Mouse (Mus musculus) left cerebral cortex, adult 18-20 months (tissue): Measurements from ENCODE around the gene Nf1. TPM values are rescaled to one million over a fixed set of nuclear protein-coding genes. Genes with fewer than 3 reads are reported as not detected.
"Not testable (repeated sequence)": the region's sequence is repeated elsewhere in the genome, so short reads cannot be mapped to it uniquely, and the experiment has no call there.

Experiments used
- DNase-seq, 2 experiments: peaks; one replicate each; pipeline ENCODE4 v3.0.0; 2021 to 2022; ENCODE audit warnings: low spot score in 2 of 2, mixed read lengths in 1 of 2
- long read RNA-seq, 2 experiments: library from polyadenylated mRNA; stranded (forward); transcript quantifications; one replicate each; pipeline ENCODE4 v2.0.0; 2021
- total RNA-seq, 2 experiments: library from RNA; stranded (reverse); gene quantifications; 2 replicates each; pipeline ENCODE4 v1.2.3; 2021

Nf1 gene
- 100 to 1,000 TPM; 121 to 123 TPM for total RNA-seq
- long read RNA-seq, experiment 1, full-length matches to known transcripts = 1 of 13 reads
- long read RNA-seq, experiment 1, partial matches to known transcripts = 1 of 13 reads
- long read RNA-seq, experiment 1, other reads (novel, unspliced or antisense) = 11 of 13 reads
- long read RNA-seq, experiment 2, partial matches to known transcripts = 1 of 3 reads
- long read RNA-seq, experiment 2, other reads (novel, unspliced or antisense) = 2 of 3 reads

GRCm38 (mm10) chr11:79339234-79339807 is at the start of gene Nf1:
Gene Nf1, plus strand, starts transcription at chr11:79339693.
- DNase-seq = peak; percentile 92 to 94

- no peak for DNase-seq
Observed at GRCm38 (mm10) chr11:79290473-79290872, 49.0 kb upstream of the Nf1 start.

GRCm38 (mm10) chr11:79291651-79292050 is 47.8 kb upstream of the Nf1 start:
- no peak for DNase-seq

GRCm38 (mm10) chr11:79292130-79292529 is 47.4 kb upstream of the Nf1 start:
- no peak for DNase-seq

- no peak for DNase-seq
Observed at GRCm38 (mm10) chr11:79293025-79293424, 46.5 kb upstream of the Nf1 start.

- no peak for DNase-seq
Observed at GRCm38 (mm10) chr11:79293971-79294370, 45.5 kb upstream of the Nf1 start.

GRCm38 (mm10) chr11:79296167-79296566 is 43.3 kb upstream of the Nf1 start:
- DNase-seq = peak; percentile 6 to 35

GRCm38 (mm10) chr11:79296856-79297491 is 42.5 kb upstream of the Nf1 start, which contains the start of gene Gm9964:
Gene Gm9964, minus strand, starts transcription at chr11:79296906.
- DNase-seq = no peak

GRCm38 (mm10) chr11:79299719-79300431 is 39.6 kb upstream of the Nf1 start:
- no peak for DNase-seq

GRCm38 (mm10) chr11:79303109-79303508 is 36.4 kb upstream of the Nf1 start:
- no peak for DNase-seq

- DNase-seq = not testable (repeated sequence)
Observed at GRCm38 (mm10) chr11:79304245-79304644, 35.2 kb upstream of the Nf1 start.

- no peak for DNase-seq
Observed at GRCm38 (mm10) chr11:79305697-79306340, 33.7 kb upstream of the Nf1 start.

GRCm38 (mm10) chr11:79306510-79306909 is 33.0 kb upstream of the Nf1 start:
- DNase-seq = no peak

GRCm38 (mm10) chr11:79306996-79307395 is 32.5 kb upstream of the Nf1 start:
- no peak for DNase-seq

- no peak for DNase-seq
Observed at GRCm38 (mm10) chr11:79307560-79308200, 31.8 kb upstream of the Nf1 start.

GRCm38 (mm10) chr11:79310467-79310866 is 29.0 kb upstream of the Nf1 start:
- no peak for DNase-seq

GRCm38 (mm10) chr11:79316807-79317345 is 22.6 kb upstream of the Nf1 start:
- DNase-seq = no peak

- DNase-seq = no peak
Observed at GRCm38 (mm10) chr11:79319807-79320206, 19.7 kb upstream of the Nf1 start.

- DNase-seq = no peak
Observed at GRCm38 (mm10) chr11:79323985-79324685, 15.4 kb upstream of the Nf1 start.

GRCm38 (mm10) chr11:79325663-79326062 is 13.8 kb upstream of the Nf1 start:
- DNase-seq = no peak
